Mouse (Mus musculus): ENCODE results near the gene Prdm13.

The Prdm13 gene

DNA sequence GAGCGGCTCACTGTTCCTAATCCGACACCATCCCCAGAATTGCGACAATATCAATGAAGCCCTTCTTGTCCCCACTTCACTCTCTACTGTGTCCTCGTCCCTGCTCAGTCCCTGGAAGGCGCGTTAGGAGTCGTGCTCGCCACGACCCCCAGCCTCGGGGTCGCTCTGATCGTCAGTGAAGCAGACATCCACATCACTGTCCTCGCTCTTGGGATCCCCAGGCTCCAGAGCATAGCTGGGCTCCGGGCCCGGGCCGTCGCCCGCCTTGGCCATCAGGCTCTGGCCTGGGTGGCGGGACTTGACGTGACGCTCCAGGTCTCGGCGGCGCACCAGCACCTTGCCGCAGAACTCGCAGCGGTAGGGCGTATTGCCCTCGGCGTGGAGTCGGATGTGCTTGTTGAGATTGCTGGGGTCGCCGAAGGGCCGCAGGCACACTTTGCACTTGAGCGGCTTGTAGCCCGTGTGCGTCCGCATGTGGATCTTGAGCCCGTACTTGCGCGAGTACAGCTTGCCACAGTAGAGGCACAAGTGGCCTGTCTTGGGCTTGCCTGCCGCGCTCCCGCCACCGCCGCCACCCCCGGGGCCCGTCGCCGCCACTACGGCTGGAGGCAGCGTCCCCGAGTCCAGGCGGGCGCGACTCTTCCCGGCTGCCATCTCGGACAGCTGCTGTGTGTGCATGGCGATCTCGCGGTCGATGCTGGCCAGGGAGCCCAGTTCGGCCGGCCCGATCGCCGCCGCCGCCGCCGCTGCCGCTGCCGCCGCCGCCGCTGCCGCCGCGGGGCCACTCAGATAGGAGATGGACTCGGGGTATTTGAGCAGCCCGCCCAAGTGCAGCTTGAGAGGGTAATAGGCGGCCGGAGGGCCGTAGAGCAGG is 7.4 kb downstream of the Prdm13 start:
- DNase-seq: no peak

DNA sequence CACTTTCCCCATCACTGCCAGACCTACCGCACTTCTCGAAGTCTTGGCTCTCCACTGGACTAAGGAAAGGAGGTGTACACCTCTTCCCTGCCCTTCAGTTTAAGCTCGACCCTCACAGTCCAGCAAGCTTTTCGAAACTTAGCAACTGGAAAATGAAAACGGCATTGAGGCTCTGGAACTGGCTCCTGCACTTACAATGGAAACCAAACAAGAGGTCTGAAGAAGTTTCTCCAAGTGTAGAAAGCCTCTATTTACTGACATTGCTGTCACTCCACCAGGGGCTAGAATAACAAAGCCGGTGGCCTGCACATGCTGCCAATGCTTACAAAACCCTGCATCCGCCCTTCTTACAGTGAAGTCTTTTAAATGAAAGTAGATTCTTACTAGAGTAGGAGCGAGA is 11.1 kb downstream of the Prdm13 start:
- DNase-seq: no peak

DNA sequence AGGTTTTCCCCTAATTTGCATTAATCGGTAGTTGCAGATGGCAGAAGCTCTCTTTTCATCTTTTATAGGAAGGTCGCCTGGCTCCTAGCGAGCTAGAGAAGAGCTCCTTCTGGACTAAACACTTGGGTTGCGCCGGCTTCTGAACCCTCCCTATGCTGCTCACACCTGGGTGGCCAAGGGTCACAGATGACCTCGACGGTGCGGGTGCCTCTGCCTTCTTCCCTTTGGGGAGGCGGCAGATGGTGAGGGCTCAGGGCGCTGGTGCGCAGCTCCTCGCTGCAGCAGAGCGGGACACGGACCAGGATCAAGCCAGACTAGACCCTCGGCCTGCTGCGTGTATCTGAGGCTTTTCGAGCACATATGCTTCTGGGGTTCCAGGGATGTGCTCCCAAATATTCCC is 11.7 kb downstream of the Prdm13 start:
- no peak for DNase-seq

DNA sequence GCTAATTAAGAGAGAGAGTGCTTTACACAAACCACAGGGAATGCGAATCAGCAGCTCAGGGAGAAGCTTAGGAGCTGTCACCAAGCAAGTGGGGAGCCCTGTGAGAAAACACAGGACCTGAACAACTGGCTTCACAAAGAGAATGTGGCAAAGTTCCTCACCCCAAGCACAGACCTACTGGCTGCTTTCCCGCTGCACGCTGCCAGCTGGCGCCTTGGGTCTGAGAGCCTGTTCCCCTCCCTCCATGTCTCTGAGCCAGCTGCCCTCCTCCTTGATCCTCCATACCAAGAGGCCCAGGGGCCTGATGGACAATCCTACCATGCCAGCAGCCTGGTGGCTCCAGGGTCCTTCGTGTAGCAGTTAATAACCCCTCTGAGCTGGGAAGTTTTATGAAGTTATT is 19.8 kb downstream of the Prdm13 start:
- DNase-seq: no peak

DNA sequence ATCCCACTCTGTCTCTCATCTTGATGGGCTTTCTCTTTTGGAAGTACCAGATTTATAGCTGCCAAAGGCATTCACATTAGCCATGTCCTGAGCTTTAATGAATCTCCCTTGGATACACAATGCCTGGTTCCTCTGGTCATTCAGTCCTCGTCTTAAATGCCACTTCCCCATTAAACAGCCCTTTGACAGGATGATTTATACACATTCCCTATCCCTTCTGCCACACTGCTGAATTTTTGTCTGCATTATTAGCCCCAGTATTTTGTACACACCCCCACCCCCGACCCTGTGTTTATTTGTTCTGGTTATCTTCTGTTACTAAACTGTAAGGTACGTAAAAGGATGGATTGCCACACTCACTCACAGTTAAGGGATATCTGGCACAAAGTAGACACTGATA is 27.6 kb downstream of the Prdm13 start:
- no peak for DNase-seq

DNA sequence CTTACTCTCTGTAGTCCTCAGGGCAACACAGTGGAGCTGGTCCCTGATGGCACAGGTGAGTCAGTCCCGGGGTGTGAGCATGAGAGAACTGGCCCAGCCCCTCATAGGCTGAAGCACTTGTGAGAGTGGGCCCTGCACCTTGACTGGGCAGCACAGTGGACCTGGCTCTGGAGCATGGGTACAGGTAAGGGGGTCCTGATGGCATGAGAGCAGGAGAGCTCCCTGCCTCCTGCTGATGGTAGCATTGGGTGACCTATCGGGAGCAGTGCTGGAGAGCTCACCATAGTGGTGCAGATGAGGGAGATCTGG is 56.5 kb downstream of the Prdm13 start:
- DNase-seq: no peak

DNA sequence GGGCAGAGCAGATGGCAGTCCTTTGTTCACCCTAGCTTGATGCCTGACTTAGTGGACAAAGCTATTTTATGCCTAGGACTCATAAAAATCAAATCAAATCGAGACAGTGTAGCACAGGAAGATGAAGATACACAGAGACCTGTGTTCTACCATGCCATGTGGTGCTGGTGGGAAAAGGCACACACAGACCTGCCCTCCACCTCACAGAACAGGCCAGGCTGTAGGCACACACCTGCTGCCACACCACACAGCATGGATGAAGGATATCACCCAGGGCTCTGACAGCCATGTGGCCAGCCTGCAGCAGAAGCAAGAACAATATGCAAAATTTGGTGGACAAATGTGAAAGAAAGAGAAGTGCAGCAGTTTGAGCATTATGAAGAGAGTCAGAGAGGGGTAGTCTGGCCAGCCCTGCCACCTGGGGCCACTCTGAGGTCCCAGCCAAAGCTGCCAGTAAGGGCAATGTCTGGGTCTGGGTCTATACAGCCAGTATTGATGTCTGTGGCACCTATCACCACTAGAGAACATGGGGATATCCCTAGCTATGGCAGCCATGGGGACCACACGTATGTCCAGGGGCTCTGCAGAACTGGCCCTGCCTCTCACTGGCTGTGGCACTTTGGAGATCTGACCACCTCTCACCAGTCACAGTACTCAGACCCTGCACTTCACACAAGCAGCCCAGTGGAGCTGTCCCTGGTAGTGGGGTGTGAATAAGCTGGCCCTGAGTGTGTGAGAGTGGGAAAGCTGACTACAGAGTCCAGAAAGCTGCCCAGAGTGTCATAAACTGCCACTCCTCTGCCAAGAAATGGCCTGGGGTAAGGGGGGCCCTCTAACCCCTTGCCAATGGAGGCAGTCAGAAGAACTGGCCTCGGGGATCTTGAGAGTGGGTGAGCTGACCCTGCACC is 57.1 kb downstream of the Prdm13 start:
- DNase-seq: no peak

Measured in kidney, adult 11 months (tissue).